Mouse (Mus musculus): Measurements from ENCODE around the gene Fam241a.

Fam241a gene

GRCm38 (mm10) chr3:127835594-127835993 lies 60.5 kb downstream of the Fam241a start:
- no peak for DNase-seq (ENCODE audit: low read depth)

- DNase-seq (ENCODE audit: low read depth) = no peak
Measured at GRCm38 (mm10) chr3:127834040-127834439, 62.1 kb downstream of the Fam241a start.

- DNase-seq (ENCODE audit: low read depth) = no peak
Measured at GRCm38 (mm10) chr3:127831079-127831478, 65.0 kb downstream of the Fam241a start.

- DNase-seq (ENCODE audit: low read depth) = no peak
Measured at GRCm38 (mm10) chr3:127830183-127830582, 65.9 kb downstream of the Fam241a start.

GRCm38 (mm10) chr3:127827123-127827522 lies 69.0 kb downstream of the Fam241a start:
- DNase-seq (ENCODE audit: low read depth) = no peak

GRCm38 (mm10) chr3:127826503-127826902 lies 69.6 kb downstream of the Fam241a start:
- no peak for DNase-seq (ENCODE audit: low read depth)

- DNase-seq (ENCODE audit: low read depth) = no peak
Measured at GRCm38 (mm10) chr3:127823886-127824863, 71.9 kb downstream of the Fam241a start.

- DNase-seq (ENCODE audit: low read depth) = no peak
Measured at GRCm38 (mm10) chr3:127821209-127821608, 74.9 kb downstream of the Fam241a start.

GRCm38 (mm10) chr3:127820400-127820799 lies 75.7 kb downstream of the Fam241a start:
- DNase-seq (ENCODE audit: low read depth) = no peak
